Mouse (Mus musculus): Measurements from ENCODE around the gene Aloxe3.

GRCm38 (mm10) chr11:69114018-69114417, 11.7 kb upstream of the Aloxe3 start:
- no peak for TF ChIP-seq POLR2A (IDR thresholded peaks at IDR 0.05; ENCODE audit: borderline replicate concordance, extremely low read depth, insufficient read depth, insufficient read length, poor library complexity, severe bottlenecking)
- TF ChIP-seq CTCF (IDR thresholded peaks at IDR 0.05; ENCODE audit: borderline replicate concordance, extremely low read depth, insufficient read depth, insufficient read length): no peak

Data from brain, embryonic 14.5 days (tissue).